Mouse (Mus musculus) frontal cortex, postnatal 14 days (tissue): ENCODE measurements at regions not wholly inside any gene's neighbourhood (a gene's known extent, or its start where the extent isn't known, plus 50 kb on each side); places are given as distances from the start of the nearest gene placed in this dataset.

Experiments used
- DNase-seq, 2 experiments: peaks; one replicate each; pipeline ENCODE4 v3.0.0; 2022; ENCODE audit warnings: low spot score in 2 of 2

DNA sequence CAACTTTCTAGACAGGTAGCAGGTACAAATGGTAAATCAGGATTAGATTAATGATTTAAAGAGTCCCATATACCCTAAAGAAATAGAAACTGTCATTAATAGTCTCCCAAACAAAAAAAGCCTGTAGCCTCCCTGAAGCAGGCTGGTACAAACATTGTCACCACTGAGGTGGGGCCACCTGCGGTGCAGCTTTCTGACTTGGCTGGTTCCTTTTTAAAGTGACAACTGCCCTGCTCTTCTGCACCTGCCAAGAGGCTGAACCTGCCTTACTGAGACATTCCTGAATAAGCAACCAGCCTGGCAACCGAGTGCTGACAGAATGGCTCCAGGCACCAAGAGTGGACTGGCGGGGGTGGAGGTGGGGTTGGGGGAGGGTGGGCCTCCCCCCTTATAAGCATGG, 687.0 kb upstream of the Vrk2 start:
- no peak for DNase-seq

DNA sequence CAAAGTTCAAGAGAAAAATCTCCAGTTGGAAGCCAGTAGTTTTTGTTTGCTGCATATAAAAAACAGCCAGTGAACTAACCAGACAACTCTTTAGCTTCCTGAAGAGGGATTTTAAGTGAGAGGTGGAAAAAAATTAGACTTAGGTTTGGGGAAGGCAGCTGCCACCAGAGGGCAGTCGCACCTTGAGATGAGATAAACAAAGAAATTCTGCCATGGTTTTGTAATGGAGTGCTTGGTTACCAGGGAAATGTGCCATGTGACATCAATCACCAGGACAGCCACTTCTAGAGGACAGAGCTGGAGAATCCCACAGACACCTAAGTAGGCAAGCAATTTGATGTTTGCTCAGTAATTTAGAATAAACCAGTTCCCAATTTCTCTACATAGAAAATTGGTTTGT, 670.5 kb upstream of the Vrk2 start:
- DNase-seq, result peak; percentile 9 to 26

DNA sequence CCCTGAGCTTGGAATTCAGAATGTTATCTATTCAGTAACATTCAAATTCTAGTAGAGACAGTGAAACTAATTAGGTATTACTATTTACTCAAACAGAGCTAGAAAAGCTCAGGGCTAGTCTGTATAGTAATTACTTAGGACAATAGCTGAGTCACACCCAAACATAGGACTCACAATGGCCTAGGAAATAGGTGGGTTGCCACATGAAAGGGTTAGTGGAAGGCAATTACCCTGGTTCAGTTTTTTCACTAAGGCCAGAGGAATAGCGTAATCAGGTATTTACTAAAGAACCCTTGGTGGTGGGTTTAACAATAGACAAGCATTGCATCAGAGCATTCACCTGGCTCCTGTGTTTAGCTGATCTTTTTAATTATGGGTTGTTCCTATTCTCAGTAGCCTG, 664.7 kb upstream of the Vrk2 start:
- no peak for DNase-seq

DNA sequence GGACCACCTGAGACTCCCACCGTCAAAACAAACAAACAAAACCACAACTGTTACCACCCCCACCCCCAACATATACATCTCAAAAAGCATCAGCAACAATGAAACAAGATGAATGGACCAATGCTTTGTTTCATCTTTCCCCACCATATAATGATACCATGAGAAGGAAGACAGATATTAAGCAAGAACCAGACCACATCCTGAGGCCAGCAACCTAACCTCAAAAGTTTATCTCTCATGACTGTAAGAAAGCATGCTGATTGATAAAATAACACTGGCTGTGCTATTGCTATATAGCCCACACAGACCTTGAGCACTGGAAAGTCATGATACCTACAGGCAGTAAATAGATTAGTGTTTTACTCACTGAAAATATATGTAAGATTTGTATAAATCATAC, 642.1 kb upstream of the Vrk2 start:
- DNase-seq, result no peak

DNA sequence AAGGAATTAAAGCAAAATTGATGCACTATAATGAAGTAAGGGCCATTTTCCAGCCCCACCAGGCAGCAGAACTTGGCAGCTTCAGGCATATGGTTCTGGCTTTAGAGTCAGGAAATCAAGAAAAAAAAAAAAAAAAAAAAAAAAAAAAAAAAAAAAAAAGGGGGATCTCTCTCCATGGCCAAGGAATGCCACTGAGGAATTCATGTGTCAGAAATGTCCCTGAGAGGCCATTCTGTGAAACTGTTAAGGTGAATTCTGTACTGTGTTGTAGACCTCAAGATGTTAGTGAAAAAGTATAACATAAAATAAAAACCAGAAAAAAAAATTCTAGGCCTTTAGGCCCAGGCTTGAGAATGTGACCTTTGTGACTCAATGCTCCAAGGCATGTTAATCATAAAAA, 632.7 kb upstream of the Vrk2 start:
- DNase-seq, result no peak

DNA sequence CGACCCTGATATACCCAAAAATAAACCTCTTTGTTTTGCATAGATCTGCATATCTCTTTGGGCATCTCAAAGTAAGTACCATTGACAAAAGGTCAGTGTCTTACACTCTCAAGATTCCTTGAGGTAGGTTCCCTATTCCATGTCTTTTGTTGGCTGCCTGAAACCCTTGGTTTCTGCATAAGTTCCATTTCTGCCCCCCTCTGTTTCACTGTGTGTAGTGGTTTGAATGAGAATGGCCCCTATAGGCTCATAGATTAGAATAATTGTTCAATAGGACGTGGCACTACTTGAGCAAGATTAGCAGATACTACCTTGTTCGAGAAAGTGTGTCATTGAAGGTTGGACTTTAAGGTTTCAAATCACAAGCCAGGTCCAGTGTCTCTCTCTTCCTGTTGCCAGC, 628.6 kb upstream of the Vrk2 start:
- DNase-seq, result no peak

DNA sequence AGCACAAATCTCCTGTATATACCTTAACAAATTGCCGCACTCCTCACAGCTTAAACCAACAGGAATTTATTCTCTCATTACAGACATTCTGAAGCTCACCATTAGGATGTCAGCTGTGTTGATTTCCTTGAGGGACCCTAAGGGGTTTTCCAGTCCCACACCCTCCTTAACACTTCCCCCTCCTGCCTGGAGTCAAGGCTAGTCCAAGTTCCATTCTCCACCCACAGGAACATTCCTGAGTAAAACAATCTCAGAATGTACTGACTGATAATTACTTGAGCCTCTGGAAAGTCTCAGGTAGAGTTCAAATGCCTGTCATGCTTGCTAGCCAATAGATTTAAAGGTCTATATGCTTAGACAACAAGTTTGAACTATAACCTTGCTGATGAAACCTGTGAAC, 628.2 kb upstream of the Vrk2 start:
- no peak for DNase-seq

DNA sequence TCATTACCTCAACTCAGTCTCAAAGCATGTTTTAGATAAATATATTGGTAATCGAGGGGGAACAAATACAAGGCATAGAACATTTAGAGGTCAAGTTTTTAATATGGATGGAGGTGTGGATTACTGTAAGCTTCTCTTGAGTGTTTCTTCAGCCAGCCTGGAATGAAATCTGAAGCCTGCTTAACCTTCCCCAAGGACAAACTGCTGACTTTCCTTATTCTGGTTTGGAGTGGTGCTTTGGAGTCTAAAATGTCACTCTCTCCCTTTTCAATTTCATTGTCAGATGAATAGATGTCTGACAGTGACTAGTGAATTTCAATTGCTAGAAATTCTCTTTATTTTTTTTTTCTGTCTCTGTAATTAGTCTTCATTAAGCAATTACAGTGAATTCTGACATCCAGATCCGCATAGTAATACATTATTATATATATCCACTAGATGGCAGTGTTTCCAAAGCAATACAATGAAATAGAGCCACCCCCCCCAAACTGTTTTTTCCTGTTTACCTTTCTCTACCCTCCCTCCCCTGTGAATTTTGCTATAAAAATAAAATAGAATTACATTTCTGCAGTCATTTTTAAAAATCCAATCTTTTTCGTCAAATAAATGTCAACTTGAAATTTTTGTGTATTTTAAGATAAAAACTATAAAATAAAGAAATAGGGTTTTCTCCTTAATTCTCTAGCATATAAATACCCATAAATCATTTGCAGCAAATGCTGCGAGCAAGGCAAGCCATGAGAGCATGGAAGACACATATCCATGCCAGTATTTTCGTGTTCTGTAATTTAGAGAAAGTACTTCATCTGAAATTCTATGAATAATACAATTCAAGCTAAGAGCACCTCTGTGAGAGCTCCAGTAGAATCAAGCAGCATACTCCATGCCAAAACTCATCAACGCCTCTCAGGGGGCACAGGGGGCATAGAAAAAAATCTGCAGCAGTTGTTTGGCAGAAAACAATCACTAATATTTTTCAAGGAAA, 626.2 kb upstream of the Vrk2 start:
- DNase-seq, result no peak

DNA sequence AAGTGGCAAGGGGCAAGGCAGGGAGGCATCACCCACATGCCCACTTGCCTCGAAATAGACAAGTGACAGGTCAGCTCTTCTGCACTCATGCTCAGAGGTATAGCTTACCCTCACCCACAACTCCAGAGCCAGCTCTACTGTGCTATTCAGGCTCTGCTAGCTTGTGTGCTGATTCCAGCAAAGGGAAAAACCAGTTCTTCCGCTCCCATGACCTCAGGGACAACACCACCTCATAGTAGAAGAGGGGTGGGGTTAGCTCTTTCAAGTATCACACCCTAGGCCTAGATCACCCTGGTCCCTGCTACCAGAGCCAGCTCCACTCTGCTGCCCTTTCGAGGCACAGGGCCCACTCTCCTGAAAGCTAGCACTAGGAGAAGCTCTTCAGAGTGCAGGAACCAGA, 622.0 kb upstream of the Vrk2 start:
- DNase-seq, result no peak

DNA sequence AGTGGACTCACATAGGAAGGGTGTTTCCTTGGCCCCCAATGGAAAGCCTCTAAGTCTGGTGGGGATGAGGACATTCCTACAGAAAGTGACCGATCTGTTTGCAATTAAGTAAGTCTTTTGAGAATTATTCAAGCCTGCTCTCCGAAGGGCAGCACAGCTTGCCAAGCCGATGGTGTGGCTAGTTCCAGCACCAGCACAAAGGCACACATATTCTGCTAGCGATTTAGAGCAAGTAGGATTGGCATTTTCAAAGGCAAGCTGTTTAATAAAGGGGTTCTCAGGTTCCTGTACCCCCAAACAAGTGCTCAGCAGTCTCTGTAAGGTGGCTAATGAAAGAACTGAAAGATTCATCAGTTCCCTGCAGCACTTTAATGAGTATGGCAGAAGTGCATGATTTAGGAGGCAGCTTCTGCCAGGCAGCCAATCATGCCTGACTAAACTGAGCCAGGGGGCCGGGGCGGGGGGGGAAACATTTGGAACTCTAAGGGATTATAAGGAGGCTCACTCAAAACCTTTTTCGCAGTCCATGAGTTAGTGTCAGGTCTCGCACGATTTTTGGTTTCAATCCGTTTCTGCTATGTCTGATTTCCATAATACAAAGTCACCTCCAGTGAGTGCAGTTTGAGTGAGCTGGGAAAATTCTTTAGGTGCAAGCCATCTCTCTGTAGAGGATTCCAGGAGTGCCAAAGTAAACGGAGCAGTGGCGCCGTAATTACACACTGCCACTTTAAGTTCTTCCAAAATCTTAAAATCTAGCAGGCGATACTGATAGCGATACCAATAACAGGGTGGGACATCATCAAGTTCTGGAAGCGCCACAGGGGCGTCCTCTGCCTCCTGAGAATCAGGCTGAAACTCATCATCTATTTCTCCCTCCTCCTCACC, 609.8 kb upstream of the Vrk2 start:
- no peak for DNase-seq

DNA sequence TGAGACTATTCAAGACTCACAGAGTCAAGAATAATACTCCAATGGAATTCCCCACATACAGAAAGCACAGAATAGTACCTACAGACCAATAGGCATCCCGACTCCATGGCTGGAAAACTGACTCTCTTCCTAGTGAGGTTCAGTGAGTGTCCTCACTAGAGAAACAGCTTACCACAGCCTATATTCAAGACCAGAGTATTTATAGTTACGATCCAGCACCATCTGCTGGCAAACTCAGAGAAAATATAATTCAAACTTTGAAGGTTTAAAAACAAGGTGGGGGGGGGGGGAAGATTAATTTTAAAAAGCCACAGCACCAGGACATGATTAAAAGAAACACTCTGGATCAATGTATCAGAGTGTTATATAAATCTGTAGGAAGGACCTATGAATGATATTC, 590.2 kb upstream of the Vrk2 start:
- DNase-seq, result no peak

DNA sequence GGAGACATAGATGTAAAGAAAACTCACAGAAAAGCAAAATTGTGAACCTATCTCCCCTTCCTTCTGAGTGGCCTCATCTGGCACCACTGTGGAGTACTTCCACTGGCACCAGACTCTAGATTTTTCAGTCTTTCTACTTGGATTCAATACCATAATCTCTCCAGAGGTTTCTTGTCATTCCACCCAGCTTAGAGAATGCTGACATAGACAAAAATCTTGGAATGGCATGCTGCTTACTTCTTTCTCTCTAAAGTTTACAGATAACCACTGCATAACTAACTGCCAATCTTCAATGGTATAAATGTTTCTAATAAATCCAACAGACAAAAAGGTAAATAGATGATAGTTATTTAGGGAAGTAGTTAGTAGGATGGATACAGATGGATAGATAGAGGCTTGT, 589.6 kb upstream of the Vrk2 start:
- DNase-seq, result no peak

DNA sequence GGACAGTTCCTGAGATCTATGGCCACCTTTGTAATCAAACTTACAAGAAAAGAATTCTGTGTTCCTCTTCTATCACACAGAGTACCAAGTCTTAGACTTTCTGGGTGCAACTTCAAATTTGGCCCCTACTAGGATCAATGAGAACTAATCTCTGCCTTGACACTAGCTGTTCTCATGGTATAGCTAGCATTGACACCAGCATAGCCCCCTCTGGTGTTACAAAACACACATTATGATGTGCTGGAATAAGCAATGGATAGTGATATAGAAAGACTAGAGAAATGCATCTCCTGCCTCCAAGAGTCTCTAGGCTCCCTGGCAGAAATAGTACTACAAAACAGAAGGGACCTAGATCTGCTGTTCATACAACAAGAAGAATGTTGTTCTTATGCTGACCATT, 566.6 kb upstream of the Vrk2 start:
- DNase-seq, result no peak
